Mouse (Mus musculus): Measurements from ENCODE around the gene Mybl2.
"Not testable (repeated sequence)": the region's sequence is repeated elsewhere in the genome, so short reads cannot be mapped to it uniquely, and the experiment has no call there.

The Mybl2 gene

GRCm38 (mm10) chr2:163054335-163054840 is at the start of gene Mybl2:
Gene Mybl2, plus strand, starts transcription at chr2:163054687.
- DNase-seq = peak; percentile 94

- DNase-seq = no peak
These were observed 47.2 kb upstream of the Mybl2 start for GRCm38 (mm10) chr2:163007299-163007698.

- DNase-seq = peak; percentile 94
These were observed 37.4 kb upstream of the Mybl2 start, which contains the start of gene Ift52 for GRCm38 (mm10) chr2:163016916-163017743. Gene Ift52, plus strand, starts transcription at chr2:163017354.

- no peak for DNase-seq
These were observed 23.2 kb upstream of the Mybl2 start for GRCm38 (mm10) chr2:163031289-163031688.

DNA sequence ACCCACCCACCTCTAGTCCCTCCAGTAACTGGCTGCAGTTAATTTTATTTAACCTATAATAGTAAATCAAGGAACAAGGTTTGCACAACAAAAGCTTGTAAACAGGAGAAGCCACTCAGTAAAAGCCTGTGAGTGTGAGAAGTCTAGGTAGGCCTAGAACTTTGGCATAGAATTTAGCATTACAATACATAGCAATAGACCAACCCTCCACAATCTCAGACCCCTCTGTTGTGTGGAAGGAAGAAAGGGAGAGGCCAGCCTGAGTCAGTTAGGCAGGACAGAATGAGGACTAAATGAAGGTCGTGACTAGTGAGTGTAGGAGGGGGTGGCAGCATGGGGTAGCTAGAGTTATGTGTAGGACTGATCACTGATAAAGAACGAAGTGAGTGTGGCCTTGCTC is 22.7 kb upstream of the Mybl2 start:
- DNase-seq = no peak

DNA sequence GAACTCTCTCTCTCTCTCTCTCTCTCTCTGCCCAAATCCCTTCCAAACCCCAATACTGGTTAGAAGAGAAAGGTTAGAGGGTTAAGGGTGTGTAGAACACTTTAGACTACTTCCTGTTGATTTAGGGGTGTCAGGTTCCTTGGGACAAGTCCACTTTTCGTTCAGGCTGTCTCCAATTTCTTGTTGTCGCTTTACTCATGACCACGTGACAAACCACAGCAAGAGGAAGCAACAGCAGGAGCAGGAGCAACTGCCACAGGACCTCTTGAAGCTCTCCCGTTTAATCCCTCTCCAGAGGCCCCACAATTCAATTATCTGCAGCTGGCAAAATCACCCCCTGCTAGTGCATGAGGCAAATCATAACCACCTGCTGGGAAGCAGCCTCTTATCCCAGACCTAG is 21.9 kb upstream of the Mybl2 start:
- no peak for DNase-seq

DNA sequence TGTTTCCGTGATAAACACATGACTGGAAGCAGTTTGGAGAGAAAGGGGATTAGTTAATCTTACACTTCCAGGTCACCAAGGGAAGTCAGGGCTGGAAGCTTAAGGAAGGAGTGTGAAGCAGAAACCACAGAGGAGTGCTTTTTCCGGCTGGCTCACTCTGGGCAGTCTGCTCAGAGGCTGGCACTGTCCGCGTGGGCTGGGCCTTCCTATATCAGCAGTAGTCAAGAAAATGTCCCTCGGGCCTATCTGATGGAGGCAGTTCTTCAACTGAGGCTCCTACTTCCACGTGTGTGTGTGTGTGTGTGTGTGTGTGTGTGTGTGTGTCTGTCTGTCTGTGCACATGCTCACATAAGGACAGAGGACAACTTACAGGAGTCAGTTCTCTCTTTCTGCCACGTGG is 14.5 kb upstream of the Mybl2 start:
- DNase-seq = no peak

GRCm38 (mm10) chr2:163048125-163048524 is 6.4 kb upstream of the Mybl2 start:
- DNase-seq = peak; percentile 78

- no peak for DNase-seq
These were observed 5.4 kb upstream of the Mybl2 start for GRCm38 (mm10) chr2:163049116-163049515.

GRCm38 (mm10) chr2:163051691-163052090 is 2.8 kb upstream of the Mybl2 start:
- DNase-seq = no peak

DNA sequence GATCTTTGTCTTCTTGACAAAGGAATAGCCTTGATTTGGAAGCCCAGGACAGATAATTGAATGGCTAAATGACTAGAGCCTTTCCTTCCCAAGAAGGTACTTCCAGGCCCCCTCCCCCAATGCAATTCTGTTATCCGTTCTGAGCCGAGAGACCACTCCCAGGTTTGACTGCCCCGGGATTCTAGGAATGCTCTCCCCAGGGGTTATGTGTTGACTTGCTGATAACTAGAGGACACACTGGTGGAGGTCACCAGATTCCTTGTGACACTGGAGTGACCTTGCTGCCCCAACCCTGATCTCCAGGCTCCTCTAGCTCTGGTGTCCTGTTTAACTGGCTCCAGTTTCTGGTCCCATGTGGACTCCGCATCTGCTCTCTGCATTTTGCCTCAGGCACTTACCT is 2.4 kb upstream of the Mybl2 start:
- DNase-seq = no peak

DNA sequence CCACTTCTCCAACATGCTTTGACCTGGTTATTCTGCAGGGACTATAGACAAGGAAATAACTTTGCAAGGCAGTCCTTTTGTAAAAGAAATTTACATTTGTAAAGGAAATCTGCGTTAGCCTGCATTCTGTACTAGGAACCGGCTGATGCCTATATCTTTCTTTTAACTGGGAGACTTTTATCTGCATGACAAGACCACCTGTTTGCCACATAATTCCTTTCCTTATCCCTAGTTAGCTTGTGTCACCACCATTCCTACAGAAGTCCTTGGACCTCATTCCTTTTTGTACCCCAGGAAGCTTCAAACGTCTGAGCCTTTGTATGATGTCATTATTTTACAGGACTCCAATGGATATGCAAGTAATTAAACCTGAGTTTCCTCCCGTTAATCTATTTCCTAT is 1.7 kb upstream of the Mybl2 start:
- DNase-seq = no peak

- no peak for DNase-seq
These were observed 506 bp downstream of the Mybl2 start for GRCm38 (mm10) chr2:163054891-163055494.

- no peak for DNase-seq
These were observed 1.2 kb downstream of the Mybl2 start for GRCm38 (mm10) chr2:163055715-163056114.

DNA sequence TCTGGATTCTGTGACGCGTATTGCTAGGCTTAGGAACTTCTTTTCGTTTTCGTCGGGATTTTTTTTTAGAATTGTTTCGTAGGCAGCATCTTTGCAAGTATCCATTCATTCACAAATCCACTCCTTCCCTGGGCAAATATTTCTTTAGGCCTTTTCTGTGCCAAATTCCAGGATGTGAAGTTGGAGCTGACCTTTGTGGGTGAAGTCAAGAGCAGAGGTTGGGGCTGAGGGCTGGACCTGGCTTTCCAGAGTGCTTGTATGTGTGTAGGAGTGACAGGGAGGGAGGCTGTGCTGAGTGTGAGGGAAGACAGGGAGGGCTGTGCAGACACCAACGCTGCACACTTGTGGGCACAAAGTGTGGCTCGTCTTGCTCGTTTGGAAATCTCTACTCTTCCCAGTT is 2.1 kb downstream of the Mybl2 start:
- DNase-seq = no peak

GRCm38 (mm10) chr2:163058981-163059380 is 4.5 kb downstream of the Mybl2 start:
- not testable (repeated sequence) for DNase-seq

GRCm38 (mm10) chr2:163060630-163061029 is 6.1 kb downstream of the Mybl2 start:
- no peak for DNase-seq

GRCm38 (mm10) chr2:163061203-163062118 is 7.0 kb downstream of the Mybl2 start:
- no peak for DNase-seq

GRCm38 (mm10) chr2:163062119-163062508 is 7.6 kb downstream of the Mybl2 start:
- no peak for DNase-seq

- DNase-seq = no peak
These were observed 11.8 kb downstream of the Mybl2 start for GRCm38 (mm10) chr2:163066326-163066725.

DNA sequence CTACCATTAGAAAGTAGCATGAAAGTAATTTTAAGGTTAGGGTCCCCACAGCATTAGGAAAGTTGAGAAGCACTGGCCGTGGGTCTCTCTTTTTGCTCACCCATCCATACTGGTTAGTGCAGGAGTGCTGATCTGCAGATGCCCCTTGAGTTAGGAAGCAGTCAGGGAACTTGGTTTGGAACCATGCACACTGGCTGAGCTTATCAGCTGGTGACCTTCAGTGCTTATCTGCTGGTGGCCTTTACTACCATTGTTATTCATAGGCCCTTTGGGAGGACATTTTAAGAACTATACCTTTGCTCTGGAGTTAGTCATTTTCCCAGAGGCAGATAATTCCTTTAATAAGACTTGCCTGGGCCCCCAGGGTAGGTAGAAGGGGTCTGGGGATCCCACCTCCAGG is 12.7 kb downstream of the Mybl2 start:
- no peak for DNase-seq

GRCm38 (mm10) chr2:163070213-163070612 is 15.7 kb downstream of the Mybl2 start:
- no peak for DNase-seq

DNA sequence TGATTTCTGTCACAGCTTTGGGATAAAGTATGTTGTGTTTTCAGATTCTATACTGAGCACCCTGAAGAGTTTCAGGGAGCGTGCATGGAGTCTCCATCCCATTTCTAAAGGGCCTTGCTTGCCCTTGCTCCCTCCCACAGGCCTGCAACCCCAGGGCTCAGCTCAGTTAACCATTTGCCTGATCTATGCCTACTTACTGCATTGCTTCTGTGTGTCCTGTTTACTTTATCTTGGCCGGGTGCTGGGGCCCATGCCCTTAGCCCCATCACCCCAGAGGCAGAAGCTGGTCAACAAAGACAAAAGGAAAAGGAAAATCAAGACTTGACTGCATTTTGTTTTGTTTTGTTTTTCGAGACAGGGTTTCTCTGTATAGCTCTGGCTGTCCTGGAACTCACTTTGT is 17.1 kb downstream of the Mybl2 start:
- DNase-seq = no peak

Measured in kidney, postnatal 14 days (tissue).